Mouse (Mus musculus) midbrain, embryonic 12.5 days (tissue): ENCODE results near the gene Olfr279. TPM values are rescaled to one million over a fixed set of nuclear protein-coding genes. Genes with fewer than 3 reads are reported as not detected.

Source experiments
- ATAC-seq: fragments of 200-750 bp; cut with Nextera tagmentation; 2 replicates; pipeline ENCODE4 v1.8.0; 2017; ENCODE audit warnings: low read depth, moderate TSS enrichment, moderate library complexity; ENCODE audit not compliant: low FRiP score
- H3K27ac ChIP-seq: fragments of 300-500 bp; sonication (generic); replicated peaks from 2 replicates; pipeline ENCODE4 v1.5.1; 2016; ENCODE audit warnings: mild to moderate bottlenecking
- H3K27me3 ChIP-seq: fragments of 300-500 bp; sonication (generic); 2 replicates; pipeline ENCODE4 v1.6.1; 2016; ENCODE audit warnings: mild to moderate bottlenecking
- H3K36me3 ChIP-seq: fragments of 300-500 bp; sonication (generic); 2 replicates; pipeline ENCODE4 v1.6.1; 2016
- H3K4me1 ChIP-seq: fragments of 300-500 bp; sonication (generic); 2 replicates; pipeline ENCODE4 v1.6.1; 2016
- H3K4me2 ChIP-seq: fragments of 300-500 bp; sonication (generic); replicated peaks from 2 replicates; pipeline ENCODE4 v1.6.1; 2016; ENCODE audit warnings: mild to moderate bottlenecking, moderate library complexity
- H3K4me3 ChIP-seq: fragments of 300-500 bp; sonication (generic); 2 replicates; pipeline ENCODE4 v1.5.1; 2016; ENCODE audit warnings: mild to moderate bottlenecking
- H3K9ac ChIP-seq: fragments of 300-500 bp; sonication (generic); replicated peaks from 2 replicates; pipeline ENCODE4 v1.6.1; 2016; ENCODE audit warnings: mild to moderate bottlenecking, moderate library complexity
- H3K9me3 ChIP-seq: fragments of 300-500 bp; sonication (generic); 2 replicates; pipeline ENCODE4 v1.6.1; 2016; ENCODE audit warnings: mild to moderate bottlenecking
- WGBS: fragments of 180-500 bp; shearing (Covaris S2); methylation state at CpG from one replicate; pipeline ENCODE4 v1.1.7; 2016; 5-methylcytosine and 5-hydroxymethylcytosine counted together
- polyA plus RNA-seq: library from polyadenylated mRNA; unstranded; fragments of >200 nt; fragmentation: Nextera tagmentation; extraction: Ambion mirVana; gene quantifications from 2 replicates; pipeline ENCODE4 v1.2.1, GENCODE M21; 2016

Olfr279 gene
- not detected in 2 replicates for polyA plus RNA-seq

- 57% methylated on average over 4 of the region's 4 CpGs for WGBS
- no peaks in the 10 kb centered on the region for H3K36me3 ChIP-seq
- ATAC-seq: no peak
Observed at GRCm38 (mm10) chr15:98492102-98492501, at the start of gene Olfr279. Olfr279 (plus strand) TSS chr15:98492402.

GRCm38 (mm10) chr15:98444561-98444960, 47.6 kb upstream of the Olfr279 start:
- 75% methylated on average over 3 of the region's 3 CpGs for WGBS
- H3K4me2 ChIP-seq: no peak overlapping the region
- no peak overlapping the region for H3K9ac ChIP-seq
- H3K27ac ChIP-seq: no peak overlapping the region
- no peaks in the 10 kb centered on the region for H3K4me1 ChIP-seq
- H3K9me3 ChIP-seq: no peaks in the 10 kb centered on the region
- no peaks in the 10 kb centered on the region for H3K27me3 ChIP-seq
- H3K36me3 ChIP-seq: no peaks in the 10 kb centered on the region
- no peak for ATAC-seq
- no peak overlapping the region for H3K4me3 ChIP-seq

More at GRCm38 (mm10) chr15:98492102-98492501, at the start of gene Olfr279:
- Histone ChIP-seq H3K27me3 (no peaks in the 10 kb centered on the region), H3K9me3 (no peaks in the 10 kb centered on the region), H3K4me2 (no peak within 1 kb of the TSS), H3K4me3 (no peak within 1 kb of the TSS), H3K27ac (no peak within 1 kb of the TSS), H3K4me1 (no peaks in the 10 kb centered on the region), H3K9ac (no peak within 1 kb of the TSS)

GRCm38 (mm10) chr15:98448521-98448920, 43.7 kb upstream of the Olfr279 start:
- WGBS: 59% methylated on average over 4 of the region's 4 CpGs
- H3K9me3 ChIP-seq: no peaks in the 10 kb centered on the region
- no peaks in the 10 kb centered on the region for H3K36me3 ChIP-seq
- H3K4me3 ChIP-seq: no peak overlapping the region
- H3K9ac ChIP-seq: no peak overlapping the region
- no peak for ATAC-seq
- H3K27ac ChIP-seq: no peak overlapping the region
- H3K4me2 ChIP-seq: no peak overlapping the region
- H3K4me1 ChIP-seq: no peaks in the 10 kb centered on the region
- H3K27me3 ChIP-seq: no peaks in the 10 kb centered on the region

- Histone ChIP-seq H3K4me1 (no peaks in the 10 kb centered on the region), H3K9ac (no peak within 1 kb of the TSS), H3K36me3 (no peaks in the 10 kb centered on the region), H3K4me2 (no peak within 1 kb of the TSS), H3K9me3 (no peaks in the 10 kb centered on the region), H3K27me3 (no peaks in the 10 kb centered on the region), H3K27ac (no peak within 1 kb of the TSS), H3K4me3 (no peak within 1 kb of the TSS)
- no peak for ATAC-seq
- WGBS: 89% methylated on average over 7 of the region's 7 CpGs
Observed at GRCm38 (mm10) chr15:98452288-98452687, 39.9 kb upstream of the Olfr279 start, which contains the start of gene Olfr281. Olfr281 (plus strand) TSS chr15:98452588.

- WGBS: 94% methylated on average over 4 of the region's 4 CpGs
- no peak within 1 kb of the TSS for H3K27ac ChIP-seq
Observed at GRCm38 (mm10) chr15:98469596-98469995, 22.6 kb upstream of the Olfr279 start, which contains the start of gene OR5BS1P. OR5BS1P (plus strand) TSS chr15:98469896.

GRCm38 (mm10) chr15:98471539-98471938, 20.7 kb upstream of the Olfr279 start:
- Histone ChIP-seq H3K4me3 (no peak overlapping the region), H3K9ac (no peak overlapping the region), H3K27ac (no peak overlapping the region), H3K9me3 (0 out of 2 replicates have a peak, but pooled peaks cover 4% of the 10 kb centered on the region), H3K27me3 (no peaks in the 10 kb centered on the region), H3K4me1 (no peaks in the 10 kb centered on the region), H3K4me2 (no peak overlapping the region), H3K36me3 (no peaks in the 10 kb centered on the region)
- WGBS: 92% methylated on average over 13 of the region's 13 CpGs
- no peak for ATAC-seq

More at GRCm38 (mm10) chr15:98469596-98469995, 22.6 kb upstream of the Olfr279 start, which contains the start of gene OR5BS1P:
- no peak for ATAC-seq
- no peak within 1 kb of the TSS for H3K4me3 ChIP-seq
- H3K9ac ChIP-seq: no peak within 1 kb of the TSS
- H3K9me3 ChIP-seq: 0 out of 2 replicates have a peak, but pooled peaks cover 4% of the 10 kb centered on the region
- no peaks in the 10 kb centered on the region for H3K36me3 ChIP-seq
- H3K27me3 ChIP-seq: no peaks in the 10 kb centered on the region
- no peak within 1 kb of the TSS for H3K4me2 ChIP-seq
- no peaks in the 10 kb centered on the region for H3K4me1 ChIP-seq

GRCm38 (mm10) chr15:98474958-98475357, 17.2 kb upstream of the Olfr279 start:
- no peak for ATAC-seq
- WGBS: 77% methylated on average over 10 of the region's 10 CpGs
- Histone ChIP-seq H3K9me3 (no peaks in the 10 kb centered on the region), H3K9ac (no peak overlapping the region), H3K27me3 (no peaks in the 10 kb centered on the region), H3K4me2 (no peak overlapping the region), H3K4me1 (no peaks in the 10 kb centered on the region), H3K27ac (no peak overlapping the region), H3K4me3 (no peak overlapping the region), H3K36me3 (no peaks in the 10 kb centered on the region)

- H3K9ac ChIP-seq: no peak overlapping the region
- no peak overlapping the region for H3K4me2 ChIP-seq
- no peaks in the 10 kb centered on the region for H3K36me3 ChIP-seq
- H3K27ac ChIP-seq: no peak overlapping the region
- no peaks in the 10 kb centered on the region for H3K4me1 ChIP-seq
- no peaks in the 10 kb centered on the region for H3K27me3 ChIP-seq
- no peaks in the 10 kb centered on the region for H3K9me3 ChIP-seq
- H3K4me3 ChIP-seq: no peak overlapping the region
- no peak for ATAC-seq
- 57% methylated on average over 10 of the region's 10 CpGs for WGBS
Observed at GRCm38 (mm10) chr15:98475382-98475781, 16.8 kb upstream of the Olfr279 start.

GRCm38 (mm10) chr15:98476281-98476680, 15.9 kb upstream of the Olfr279 start:
- no peak overlapping the region for H3K9ac ChIP-seq
- H3K4me1 ChIP-seq: no peaks in the 10 kb centered on the region
- no peak for ATAC-seq
- 83% methylated on average over 5 of the region's 5 CpGs for WGBS
- no peak overlapping the region for H3K27ac ChIP-seq
- no peaks in the 10 kb centered on the region for H3K27me3 ChIP-seq
- no peaks in the 10 kb centered on the region for H3K36me3 ChIP-seq
- no peak overlapping the region for H3K4me3 ChIP-seq
- no peaks in the 10 kb centered on the region for H3K9me3 ChIP-seq
- no peak overlapping the region for H3K4me2 ChIP-seq

- H3K9ac ChIP-seq: no peak overlapping the region
- WGBS: 67% methylated on average over 7 of the region's 7 CpGs
- no peaks in the 10 kb centered on the region for H3K9me3 ChIP-seq
- H3K36me3 ChIP-seq: no peaks in the 10 kb centered on the region
- H3K4me3 ChIP-seq: no peak overlapping the region
- H3K4me1 ChIP-seq: no peaks in the 10 kb centered on the region
- no peak overlapping the region for H3K27ac ChIP-seq
- no peak for ATAC-seq
- H3K27me3 ChIP-seq: no peaks in the 10 kb centered on the region
- no peak overlapping the region for H3K4me2 ChIP-seq
Observed at GRCm38 (mm10) chr15:98479568-98480102, 12.6 kb upstream of the Olfr279 start.

- Histone ChIP-seq H3K4me1 (no peaks in the 10 kb centered on the region), H3K4me2 (no peak within 1 kb of the TSS), H3K36me3 (no peaks in the 10 kb centered on the region), H3K27me3 (no peaks in the 10 kb centered on the region), H3K9me3 (no peaks in the 10 kb centered on the region), H3K4me3 (no peak within 1 kb of the TSS), H3K9ac (no peak within 1 kb of the TSS), H3K27ac (no peak within 1 kb of the TSS)
- ATAC-seq: no peak
- 60% methylated on average over 3 of the region's 3 CpGs for whole genome bisulfite sequencing
Observed at GRCm38 (mm10) chr15:98482701-98483100, 9.5 kb upstream of the Olfr279 start, which contains the start of gene Lalba. Lalba (minus strand) TSS chr15:98482721.

GRCm38 (mm10) chr15:98483907-98484886, 8.0 kb upstream of the Olfr279 start:
- H3K27ac ChIP-seq: no peak overlapping the region
- H3K4me1 ChIP-seq: no peaks in the 10 kb centered on the region
- ATAC-seq: no peak
- H3K9ac ChIP-seq: no peak overlapping the region
- H3K4me2 ChIP-seq: no peak overlapping the region
- no peaks in the 10 kb centered on the region for H3K27me3 ChIP-seq
- H3K36me3 ChIP-seq: no peaks in the 10 kb centered on the region
- WGBS: 80% methylated on average over 18 of the region's 18 CpGs
- no peak overlapping the region for H3K4me3 ChIP-seq
- no peaks in the 10 kb centered on the region for H3K9me3 ChIP-seq
